Mouse (Mus musculus) adrenal gland, adult (tissue): ENCODE measurements around the gene Aoc1.

ENCODE experiments used
- DNase-seq, 2 experiments: peaks; one replicate each; pipeline ENCODE4 v3.0.0; 2022 to 2023; ENCODE audit warnings: low spot score in 1 of 2; ENCODE audit not compliant: inconsistent age in 2 of 2

The Aoc1 gene

GRCm38 (mm10) chr6:48902511-48903406 lies 30.1 kb downstream of the Aoc1 start:
- DNase-seq: no peak

GRCm38 (mm10) chr6:48903437-48903836 lies 30.7 kb downstream of the Aoc1 start:
- peak in 1 of 2 experiments; percentile 20 for DNase-seq

GRCm38 (mm10) chr6:48905606-48906005 lies 32.9 kb downstream of the Aoc1 start:
- DNase-seq: no peak

DNA sequence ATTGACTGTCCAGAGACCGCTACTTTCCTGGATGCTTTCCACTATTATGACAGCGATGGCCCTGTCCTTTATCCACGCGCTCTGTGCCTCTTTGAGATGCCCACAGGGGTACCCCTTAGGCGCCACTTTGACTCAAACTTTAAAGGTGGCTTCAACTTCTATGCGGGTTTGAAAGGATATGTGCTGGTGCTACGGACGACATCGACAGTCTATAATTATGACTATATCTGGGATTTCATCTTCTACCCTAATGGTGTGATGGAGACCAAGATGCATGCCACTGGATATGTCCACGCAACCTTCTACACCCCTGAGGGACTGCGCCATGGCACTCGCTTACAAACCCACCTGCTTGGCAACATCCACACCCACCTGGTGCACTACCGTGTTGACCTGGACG lies 33.7 kb downstream of the Aoc1 start:
- no peak for DNase-seq

DNA sequence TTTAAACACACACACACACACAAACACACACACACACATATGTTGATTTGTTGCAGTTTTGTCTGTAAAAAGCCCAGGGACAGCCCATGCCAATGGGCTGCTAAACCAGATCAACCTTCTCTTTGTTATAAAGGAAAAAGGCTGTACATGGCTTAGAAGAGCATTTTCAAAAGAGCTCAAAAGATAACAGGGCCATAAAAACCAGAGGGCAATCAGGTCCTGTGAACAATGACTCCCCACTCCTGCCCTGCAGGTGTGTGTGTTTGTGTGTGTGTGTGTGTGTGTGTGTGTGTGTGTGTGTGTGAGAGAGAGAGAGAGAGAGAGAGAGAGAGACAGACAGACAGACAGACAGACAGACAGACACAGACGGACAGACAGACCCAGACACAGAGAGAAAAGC lies 36.5 kb downstream of the Aoc1 start:
- DNase-seq: no peak

DNA sequence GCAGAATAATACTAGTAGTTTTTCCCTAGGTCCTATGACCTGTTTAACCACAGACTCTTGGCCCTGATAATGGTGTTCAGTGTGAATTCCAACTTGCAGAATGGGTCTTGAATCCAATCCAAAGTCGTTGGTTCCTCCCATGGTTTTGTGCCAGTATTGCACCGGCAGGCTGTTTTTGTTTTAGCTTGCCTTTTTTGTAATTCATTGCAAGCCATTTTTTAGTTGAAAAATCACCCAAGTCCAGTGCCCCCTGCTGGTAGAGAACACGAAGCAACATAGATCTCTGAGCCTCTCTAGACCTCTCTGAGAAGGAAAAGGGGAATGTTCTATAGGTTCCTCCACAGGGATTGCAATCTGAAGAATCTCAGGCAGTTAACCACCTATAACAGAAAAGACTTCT lies 39.3 kb downstream of the Aoc1 start:
- peak; percentile 13 to 71 for DNase-seq

GRCm38 (mm10) chr6:48913587-48913986 lies 40.9 kb downstream of the Aoc1 start:
- no peak for DNase-seq

DNA sequence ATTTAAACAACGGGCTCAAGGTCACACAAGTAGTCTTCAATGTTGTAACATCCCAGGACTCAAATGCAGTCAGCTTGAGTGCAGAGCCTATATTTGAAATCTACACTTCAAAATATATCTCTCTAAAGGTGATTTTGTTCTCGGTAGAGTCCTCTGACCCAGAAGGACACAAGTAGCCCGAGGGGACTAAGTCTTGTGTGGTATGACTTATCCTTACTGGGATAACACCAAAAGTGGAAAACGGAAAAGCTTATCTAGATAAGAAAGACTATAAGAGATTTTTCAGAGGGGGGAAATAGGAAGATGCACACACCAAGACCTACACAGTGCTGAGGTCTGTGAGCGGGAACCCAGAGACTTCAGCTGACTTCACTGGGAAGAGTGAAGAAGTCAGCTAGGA lies 56.9 kb downstream of the Aoc1 start, which contains the start of gene 1600015I10Rik:
Gene 1600015I10Rik, plus strand, starts transcription at position 301 of the 400 bp plus-strand sequence.
- no peak for DNase-seq

DNA sequence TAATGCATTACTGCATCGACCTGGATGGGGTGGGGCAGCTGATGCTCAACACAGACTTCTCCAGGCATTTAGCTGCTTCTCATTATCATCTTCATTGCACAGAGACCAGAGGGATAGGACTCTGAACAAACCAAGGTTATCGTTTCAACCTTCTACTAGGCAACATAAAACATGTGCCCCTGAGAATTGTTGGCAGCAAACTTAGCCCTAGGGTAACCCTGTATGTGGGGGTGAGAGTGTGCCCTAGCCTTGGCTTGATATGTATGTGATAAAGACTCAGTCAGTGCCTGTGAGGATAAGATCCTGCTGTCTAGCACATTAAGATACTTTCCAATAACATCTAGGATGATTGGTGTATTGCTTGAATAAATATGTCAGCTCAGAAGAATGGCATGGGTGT lies 76.9 kb downstream of the Aoc1 start:
- DNase-seq: peak in 1 of 2 experiments; percentile 74

- DNase-seq: no peak
Measured at GRCm38 (mm10) chr6:48950676-48951075, 78.0 kb downstream of the Aoc1 start.

DNA sequence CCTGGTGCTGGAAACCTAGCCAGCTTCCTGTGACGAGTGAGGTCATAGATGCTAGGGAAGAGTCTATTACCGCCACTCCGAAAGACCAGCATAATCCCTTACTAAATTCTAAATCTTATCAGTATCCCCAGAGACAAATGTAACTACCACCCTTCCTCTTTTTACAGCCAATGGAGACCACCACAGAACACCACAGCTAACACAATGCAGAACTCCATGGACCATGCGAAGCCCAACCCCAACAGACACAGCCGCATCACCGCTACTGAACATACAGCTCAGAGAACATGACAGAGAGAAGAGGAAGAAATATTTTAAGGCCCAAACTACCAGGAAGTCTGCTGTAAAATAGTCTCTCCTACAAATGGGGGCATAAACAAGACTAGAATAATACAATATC lies 78.9 kb downstream of the Aoc1 start:
- DNase-seq: no peak

DNA sequence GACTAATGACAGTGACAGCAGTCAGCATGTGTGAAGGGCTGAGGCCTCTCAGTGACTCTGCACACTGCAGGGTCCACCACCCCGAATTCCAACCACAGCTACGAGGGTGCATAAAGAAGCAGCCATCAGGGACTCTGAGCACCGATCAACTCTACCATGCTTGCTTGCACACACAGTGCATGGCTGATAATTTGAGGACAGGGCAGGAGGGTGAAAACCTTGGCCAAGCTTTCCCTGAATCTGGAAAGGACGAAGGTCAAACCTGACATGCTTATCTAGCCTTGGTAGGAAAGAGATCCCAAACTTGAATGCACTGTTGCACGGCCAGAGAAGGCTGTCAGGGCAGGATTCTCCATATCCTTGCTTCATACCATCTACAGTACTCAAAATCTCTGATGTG lies 80.5 kb downstream of the Aoc1 start:
- peak in 1 of 2 experiments; percentile 79 for DNase-seq

- DNase-seq: no peak
Measured at GRCm38 (mm10) chr6:48954211-48954610, 81.5 kb downstream of the Aoc1 start.

GRCm38 (mm10) chr6:48954946-48955345 lies 82.2 kb downstream of the Aoc1 start:
- peak; percentile 52 to 90 for DNase-seq

DNA sequence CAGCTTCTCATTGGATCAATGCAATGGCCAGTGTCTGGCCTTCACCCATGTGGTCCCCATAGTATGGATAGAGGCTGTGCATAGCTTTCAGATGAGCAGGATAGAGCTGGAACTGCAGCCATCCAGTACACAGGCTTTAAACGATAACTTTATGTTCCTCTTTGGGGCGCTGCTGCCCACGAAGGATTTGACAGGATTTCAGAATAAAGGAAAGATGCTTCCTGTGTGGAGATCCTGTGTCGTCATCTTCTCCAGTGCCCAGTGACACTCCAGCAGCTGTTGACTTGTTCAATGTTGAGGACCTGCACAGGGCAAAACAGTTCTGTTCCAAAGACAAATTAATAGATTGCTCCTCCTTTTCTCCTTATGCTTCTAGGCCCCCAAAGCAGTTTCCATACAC lies 84.1 kb downstream of the Aoc1 start:
- DNase-seq: no peak

DNA sequence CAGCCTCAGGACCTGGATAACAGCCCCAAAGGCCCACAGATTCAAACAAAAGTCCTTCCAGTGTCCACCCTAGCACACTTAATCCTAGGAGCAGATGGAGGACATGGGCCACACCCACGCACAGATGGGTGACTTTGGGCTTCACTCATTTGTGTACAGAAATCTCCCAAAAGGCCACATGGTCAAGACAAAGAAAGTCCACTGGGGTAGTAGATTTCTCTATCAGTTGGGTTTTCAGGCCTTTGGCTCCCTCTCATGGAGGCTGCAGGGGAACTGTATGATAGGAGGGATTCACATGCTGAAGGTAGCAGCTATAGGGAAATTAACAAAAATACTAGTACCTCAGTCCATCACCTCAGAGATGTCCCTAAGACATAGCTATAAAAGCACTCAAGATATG lies 85.4 kb downstream of the Aoc1 start:
- DNase-seq: peak in 1 of 2 experiments; percentile 59
